Mouse (Mus musculus): Measurements from ENCODE around the gene Gm5485.

GRCm38 (mm10) chr16:48405674-48406403 lies 6.4 kb downstream of the Gm5485 start:
- TF ChIP-seq CTCF (IDR thresholded peaks at IDR 0.05; ENCODE audit: extremely low read depth, insufficient read depth, low read length) (no peak), POLR2A (IDR thresholded peaks at IDR 0.05; ENCODE audit: extremely low read depth, insufficient read depth, low read length) (no peak)

Data from cortical plate, adult 2 months (tissue).